Mouse (Mus musculus): ENCODE measurements at regions not wholly inside any gene's neighbourhood (a gene's known extent, or its start where the extent isn't known, plus 50 kb on each side); places are given as distances from the start of the nearest gene placed in this dataset.

DNA sequence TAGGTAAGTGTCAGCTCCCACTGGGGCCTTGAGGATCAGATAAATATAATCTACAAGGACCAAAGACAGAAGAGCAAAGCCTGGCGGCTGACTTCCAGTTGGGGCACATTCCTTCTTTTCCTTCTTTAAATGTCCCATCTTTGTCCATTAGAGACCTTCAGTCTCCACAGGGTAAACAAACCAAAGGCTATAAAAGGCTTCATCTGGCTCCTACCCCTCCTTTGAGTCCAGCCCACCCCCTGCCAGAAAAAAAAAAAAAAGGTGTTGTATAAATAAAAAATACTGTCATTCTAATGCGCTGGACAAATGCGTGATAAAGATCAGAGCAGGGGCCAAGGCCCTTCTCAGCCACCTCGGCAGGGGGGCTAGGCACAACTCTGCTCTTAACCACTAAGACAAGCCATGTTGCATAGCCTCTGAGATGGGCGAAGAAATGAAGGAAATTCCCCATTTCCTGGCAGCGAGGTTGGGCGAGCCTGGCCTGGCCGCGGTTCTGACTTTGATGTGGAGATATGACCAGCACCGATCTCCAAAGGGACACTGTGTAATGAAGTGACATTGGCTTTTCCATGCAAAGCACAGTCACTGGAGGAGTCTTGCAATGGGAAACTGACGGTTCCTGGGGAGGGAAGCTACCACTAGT lies 492.0 kb downstream of the Med13l start:
- 20% methylated on average over 11 of the region's 11 CpGs for WGBS
- Histone ChIP-seq H3K9ac (no peak overlapping the region), H3K4me3 (no peak overlapping the region), H3K27ac (no peak overlapping the region), H3K4me2 (replicated peaks) (no peak overlapping the region), H3K36me3 (no peaks in the 10 kb centered on the region), H3K27me3 (peaks cover 41% of the 10 kb centered on the region), H3K4me1 (no peaks in the 10 kb centered on the region; the same call in 1 of the 2 replicates), H3K9me3 (no peaks in the 10 kb centered on the region)
- no peak for ATAC-seq (ENCODE audit: low FRiP score, low read depth)

GRCm38 (mm10) chr5:119053738-119054137 lies 493.3 kb downstream of the Med13l start:
- peaks cover 8% of the 10 kb centered on the region for H3K4me1 ChIP-seq
- H3K9ac ChIP-seq = no peak overlapping the region
- no peaks in the 10 kb centered on the region for H3K9me3 ChIP-seq
- H3K27me3 ChIP-seq = peaks cover 45% of the 10 kb centered on the region
- no peak overlapping the region for H3K27ac ChIP-seq
- H3K4me2 ChIP-seq (replicated peaks) = no peak overlapping the region
- H3K36me3 ChIP-seq = no peaks in the 10 kb centered on the region
- H3K4me3 ChIP-seq = no peak overlapping the region
- ATAC-seq (ENCODE audit: low FRiP score, low read depth) = no peak
- 87% methylated on average over 8 of the region's 8 CpGs for WGBS

- H3K27ac ChIP-seq = no peak overlapping the region
- H3K36me3 ChIP-seq = no peaks in the 10 kb centered on the region
- H3K4me3 ChIP-seq = no peak overlapping the region
- H3K4me2 ChIP-seq (replicated peaks) = no peak overlapping the region
- no peaks in the 10 kb centered on the region for H3K9me3 ChIP-seq
- no peak for ATAC-seq (ENCODE audit: low FRiP score, low read depth)
- H3K4me1 ChIP-seq = peaks cover 9% of the 10 kb centered on the region
- no peak overlapping the region for H3K9ac ChIP-seq
- H3K27me3 ChIP-seq = peaks cover 45% of the 10 kb centered on the region
- 53% methylated on average over 6 of the region's 6 CpGs for WGBS
These were observed 493.9 kb downstream of the Med13l start for GRCm38 (mm10) chr5:119054393-119054792.

- Histone ChIP-seq H3K4me3 (no peak overlapping the region), H3K36me3 (no peaks in the 10 kb centered on the region), H3K4me2 (replicated peaks) (no peak overlapping the region), H3K9ac (no peak overlapping the region), H3K27ac (no peak overlapping the region), H3K9me3 (no peaks in the 10 kb centered on the region), H3K4me1 (peaks cover 9% of the 10 kb centered on the region), H3K27me3 (peaks cover 47% of the 10 kb centered on the region)
- WGBS = 14% methylated on average over 12 of the region's 12 CpGs
- ATAC-seq (ENCODE audit: low FRiP score, low read depth) = no peak
These were observed 495.0 kb downstream of the Med13l start for GRCm38 (mm10) chr5:119055430-119055829.

- no peaks in the 10 kb centered on the region for H3K9me3 ChIP-seq
- H3K27me3 ChIP-seq = peaks cover 47% of the 10 kb centered on the region
- no peak overlapping the region for H3K4me3 ChIP-seq
- no peak overlapping the region for H3K9ac ChIP-seq
- no peak for ATAC-seq (ENCODE audit: low FRiP score, low read depth)
- 83% methylated on average over 4 of the region's 4 CpGs for WGBS
- H3K4me2 ChIP-seq (replicated peaks) = no peak overlapping the region
- no peaks in the 10 kb centered on the region for H3K36me3 ChIP-seq
- peaks cover 9% of the 10 kb centered on the region for H3K4me1 ChIP-seq
- no peak overlapping the region for H3K27ac ChIP-seq
These were observed 497.3 kb downstream of the Med13l start for GRCm38 (mm10) chr5:119057813-119058212.

DNA sequence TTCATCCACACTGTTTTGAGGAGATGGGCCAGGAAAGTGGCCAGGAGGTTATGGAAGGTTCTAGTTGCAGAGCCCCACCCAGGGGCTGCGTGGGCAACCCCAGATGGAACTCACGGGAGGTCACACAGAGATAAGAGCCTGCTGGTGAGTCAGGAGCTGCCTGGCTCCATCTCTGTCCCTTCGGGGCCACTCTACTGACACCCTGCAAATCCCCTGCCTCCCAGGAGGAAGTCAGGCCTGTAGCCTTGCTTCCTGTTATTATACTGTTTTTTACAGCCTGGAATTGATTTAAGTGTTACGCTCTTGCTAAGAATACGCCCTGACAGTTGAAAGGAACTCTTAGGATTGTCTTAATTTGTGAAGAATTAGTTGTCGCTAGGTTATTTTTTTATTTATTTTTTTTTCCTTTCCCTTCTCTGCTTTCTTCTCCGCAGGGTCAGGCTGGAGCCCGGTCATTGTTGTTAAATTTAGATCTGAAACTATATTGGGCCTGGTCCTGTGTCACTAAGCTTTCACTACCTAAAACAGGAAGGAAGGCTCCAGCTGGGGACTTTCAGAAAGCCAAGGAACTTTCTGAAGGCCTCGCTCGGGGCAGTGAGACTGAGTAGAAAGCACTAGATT lies 497.9 kb downstream of the Med13l start:
- Histone ChIP-seq H3K9ac (no peak overlapping the region), H3K27ac (no peak overlapping the region), H3K4me3 (no peak overlapping the region), H3K36me3 (no peaks in the 10 kb centered on the region), H3K4me2 (replicated peaks) (no peak overlapping the region), H3K9me3 (no peaks in the 10 kb centered on the region), H3K27me3 (peaks cover 45% of the 10 kb centered on the region), H3K4me1 (peaks cover 9% of the 10 kb centered on the region)
- ATAC-seq (ENCODE audit: low FRiP score, low read depth) = no peak
- 35% methylated on average over 10 of the region's 10 CpGs for WGBS

- Histone ChIP-seq H3K4me1 (peaks cover 9% of the 10 kb centered on the region), H3K27ac (no peak overlapping the region), H3K4me3 (no peak overlapping the region), H3K27me3 (peaks cover 36% of the 10 kb centered on the region), H3K4me2 (replicated peaks) (no peak overlapping the region), H3K36me3 (no peaks in the 10 kb centered on the region), H3K9ac (no peak overlapping the region), H3K9me3 (no peaks in the 10 kb centered on the region)
- ATAC-seq (ENCODE audit: low FRiP score, low read depth) = no peak
- WGBS = 80% methylated on average over 2 of the region's 2 CpGs
These were observed 498.7 kb downstream of the Med13l start for GRCm38 (mm10) chr5:119059223-119059622.

DNA sequence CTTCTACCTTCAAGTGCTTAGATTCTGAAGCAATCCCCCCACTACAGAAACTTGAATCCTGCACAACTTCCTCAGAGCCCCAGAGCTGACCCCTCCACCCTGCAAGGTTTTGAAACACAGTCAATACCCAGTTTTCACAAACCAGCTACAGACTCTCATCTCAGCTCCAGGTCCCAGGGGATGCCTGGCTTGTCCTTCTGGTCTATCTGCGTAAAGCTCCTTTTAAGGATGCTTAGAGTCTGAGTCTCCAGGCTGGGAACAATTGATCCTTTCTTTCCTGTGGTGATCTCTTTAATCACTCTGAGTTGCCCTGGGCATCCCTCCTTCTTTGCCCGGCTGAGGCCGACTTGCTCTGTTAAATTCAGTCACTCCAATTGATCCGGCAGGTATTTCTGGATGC lies 500.4 kb downstream of the Med13l start:
- no peak overlapping the region for H3K4me3 ChIP-seq
- peaks cover 20% of the 10 kb centered on the region for H3K27me3 ChIP-seq
- H3K9ac ChIP-seq = no peak overlapping the region
- WGBS = 59% methylated on average over 4 of the region's 4 CpGs
- no peak for ATAC-seq (ENCODE audit: low FRiP score, low read depth)
- peaks cover 9% of the 10 kb centered on the region; the same call in 1 of the 2 replicates for H3K4me1 ChIP-seq
- no peaks in the 10 kb centered on the region for H3K9me3 ChIP-seq
- no peaks in the 10 kb centered on the region for H3K36me3 ChIP-seq
- H3K27ac ChIP-seq = no peak overlapping the region
- no peak overlapping the region for H3K4me2 ChIP-seq (replicated peaks)

GRCm38 (mm10) chr5:119062478-119062877 lies 502.0 kb downstream of the Med13l start:
- Histone ChIP-seq H3K4me2 (replicated peaks) (no peak overlapping the region), H3K9ac (no peak overlapping the region), H3K27me3 (0 out of 2 replicates have a peak, but pooled peaks cover 6% of the 10 kb centered on the region), H3K4me3 (no peak overlapping the region), H3K9me3 (no peaks in the 10 kb centered on the region), H3K36me3 (no peaks in the 10 kb centered on the region), H3K4me1 (peaks cover 9% of the 10 kb centered on the region; the same call in 1 of the 2 replicates), H3K27ac (no peak overlapping the region)
- 81% methylated on average over 11 of the region's 11 CpGs for WGBS
- ATAC-seq (ENCODE audit: low FRiP score, low read depth) = no peak

- 84% methylated on average over 6 of the region's 6 CpGs for WGBS
- no peaks in the 10 kb centered on the region for H3K4me1 ChIP-seq
- ATAC-seq (ENCODE audit: low FRiP score, low read depth) = no peak
- H3K9me3 ChIP-seq = no peaks in the 10 kb centered on the region
- H3K27ac ChIP-seq = no peak overlapping the region
- no peak overlapping the region for H3K4me3 ChIP-seq
- H3K36me3 ChIP-seq = no peaks in the 10 kb centered on the region
- peaks cover 17% of the 10 kb centered on the region for H3K27me3 ChIP-seq
- no peak overlapping the region for H3K9ac ChIP-seq
- H3K4me2 ChIP-seq (replicated peaks) = no peak overlapping the region
These were observed 506.2 kb downstream of the Med13l start for GRCm38 (mm10) chr5:119066666-119067065.

GRCm38 (mm10) chr5:119069765-119070333 lies 509.4 kb downstream of the Med13l start:
- H3K27me3 ChIP-seq = peaks cover 17% of the 10 kb centered on the region
- no peak for ATAC-seq (ENCODE audit: low FRiP score, low read depth)
- WGBS = 66% methylated on average over 10 of the region's 10 CpGs

DNA sequence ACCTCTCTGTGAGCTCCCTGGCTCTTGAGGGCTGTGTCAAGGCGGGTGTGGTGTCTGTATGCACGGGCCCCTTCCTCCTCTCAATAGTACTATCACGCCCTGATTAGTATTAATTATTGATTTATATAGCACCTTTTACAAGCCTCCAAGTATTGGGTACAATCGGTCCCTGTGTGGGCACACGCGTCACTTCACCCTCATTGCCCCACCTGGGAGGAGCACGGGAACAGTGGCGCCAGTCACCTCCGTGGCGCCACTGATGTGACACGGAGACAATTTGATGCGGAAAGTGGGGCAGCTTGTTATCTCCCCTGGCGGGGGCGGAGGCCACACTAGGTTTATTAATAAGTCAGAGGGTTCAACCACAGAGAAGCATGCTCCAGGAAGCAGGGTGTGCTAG lies 512.2 kb downstream of the Med13l start:
- H3K4me1 ChIP-seq = no peaks in the 10 kb centered on the region
- 0 out of 2 replicates have a peak, but pooled peaks cover 5% of the 10 kb centered on the region for H3K9me3 ChIP-seq
- WGBS = 93% methylated on average over 14 of the region's 14 CpGs
- no peaks in the 10 kb centered on the region for H3K36me3 ChIP-seq
- no peak overlapping the region for H3K27ac ChIP-seq
- no peak overlapping the region for H3K4me2 ChIP-seq (replicated peaks)
- no peak overlapping the region for H3K4me3 ChIP-seq
- H3K27me3 ChIP-seq = peaks cover 20% of the 10 kb centered on the region
- H3K9ac ChIP-seq = no peak overlapping the region
- no peak for ATAC-seq (ENCODE audit: low FRiP score, low read depth)

More at GRCm38 (mm10) chr5:119069765-119070333, 509.4 kb downstream of the Med13l start:
- no peak overlapping the region for H3K4me2 ChIP-seq (replicated peaks)
- 0 out of 2 replicates have a peak, but pooled peaks cover under 1% of the 10 kb centered on the region for H3K9me3 ChIP-seq
- H3K9ac ChIP-seq = no peak overlapping the region
- no peaks in the 10 kb centered on the region for H3K36me3 ChIP-seq
- no peaks in the 10 kb centered on the region for H3K4me1 ChIP-seq
- H3K4me3 ChIP-seq = no peak overlapping the region
- no peak overlapping the region for H3K27ac ChIP-seq

All from limb, embryonic 13.5 days (tissue).